Mouse (Mus musculus) gonadal fat pad, adult 2 months (tissue): Measurements from ENCODE around the gene OR5BS1P. TPM values are rescaled to one million over a fixed set of nuclear protein-coding genes. Genes with fewer than 3 reads are reported as not detected.
"Not testable (repeated sequence)": the region's sequence is repeated elsewhere in the genome, so short reads cannot be mapped to it uniquely, and the experiment has no call there.

ENCODE experiments used
- DNase-seq: peaks from one replicate; pipeline ENCODE4 v3.0.0-alpha.2; 2012; ENCODE audit warnings: low read depth
- polyA plus RNA-seq: library from polyadenylated mRNA; depleted of rRNA; stranded (reverse); fragments of >200 nt; gene quantifications from 2 replicates; pipeline ENCODE4 v1.2.3, GENCODE M21; 2012; rRNA removed

Gene OR5BS1P
- polyA plus RNA-seq, 1 experiment = not detected

- DNase-seq = peak; percentile 36
Observed at GRCm38 (mm10) chr15:98506253-98506957, 36.7 kb downstream of the OR5BS1P start.

GRCm38 (mm10) chr15:98507321-98507720 lies 37.6 kb downstream of the OR5BS1P start:
- DNase-seq = no peak

GRCm38 (mm10) chr15:98509387-98509786 lies 39.7 kb downstream of the OR5BS1P start:
- DNase-seq = no peak

GRCm38 (mm10) chr15:98510438-98511385 lies 41.0 kb downstream of the OR5BS1P start:
- DNase-seq = no peak

GRCm38 (mm10) chr15:98511386-98511928 lies 41.8 kb downstream of the OR5BS1P start:
- no peak for DNase-seq

GRCm38 (mm10) chr15:98512232-98512631 lies 42.5 kb downstream of the OR5BS1P start:
- no peak for DNase-seq

- DNase-seq = no peak
Observed at GRCm38 (mm10) chr15:98512799-98513321, 43.2 kb downstream of the OR5BS1P start.

GRCm38 (mm10) chr15:98513676-98514075 lies 44.0 kb downstream of the OR5BS1P start:
- not testable (repeated sequence) for DNase-seq

GRCm38 (mm10) chr15:98514146-98514545 lies 44.5 kb downstream of the OR5BS1P start:
- DNase-seq = no peak

- not testable (repeated sequence) for DNase-seq
Observed at GRCm38 (mm10) chr15:98514845-98515244, 45.1 kb downstream of the OR5BS1P start.

- no peak for DNase-seq
Observed at GRCm38 (mm10) chr15:98517380-98518355, 48.0 kb downstream of the OR5BS1P start.

- DNase-seq = no peak
Observed at GRCm38 (mm10) chr15:98521245-98521644, 51.5 kb downstream of the OR5BS1P start.

GRCm38 (mm10) chr15:98526057-98526456 lies 56.4 kb downstream of the OR5BS1P start:
- no peak for DNase-seq

- DNase-seq = no peak
Observed at GRCm38 (mm10) chr15:98527056-98527771, 57.5 kb downstream of the OR5BS1P start.

- DNase-seq = no peak
Observed at GRCm38 (mm10) chr15:98528066-98528563, 58.4 kb downstream of the OR5BS1P start.

Other genes with a start within 250 kb of the OR5BS1P start
- not detected in 2 replicates for gene Gm44579, start 248.9 kb upstream of the OR5BS1P start, polyA plus RNA-seq
- not detected in 2 replicates for gene Olfr287, start 248.8 kb upstream of the OR5BS1P start, polyA plus RNA-seq
- gene Olfr286, start 235.4 kb upstream of the OR5BS1P start, polyA plus RNA-seq = not detected in 2 replicates
- 1.6 and 2.5 TPM in 2 replicates for gene H1fnt, start 212.6 kb upstream of the OR5BS1P start, polyA plus RNA-seq
- 2.5 and 2.7 TPM in 2 replicates for gene Zfp641, start 173.7 kb upstream of the OR5BS1P start, polyA plus RNA-seq
- gene Olfr285, start 152.5 kb upstream of the OR5BS1P start, polyA plus RNA-seq = not detected in 2 replicates
- gene Olfr284, start 128.9 kb upstream of the OR5BS1P start, polyA plus RNA-seq = not detected in 2 replicates
- not detected in 2 replicates for gene Olfr283, start 89.0 kb upstream of the OR5BS1P start, polyA plus RNA-seq
- not detected in 2 replicates for gene Olfr282, start 38.7 kb upstream of the OR5BS1P start, polyA plus RNA-seq
- not detected in 2 replicates for gene Olfr281, start 17.3 kb upstream of the OR5BS1P start, polyA plus RNA-seq
- gene Lalba, start 12.8 kb downstream of the OR5BS1P start, polyA plus RNA-seq = 0.15 and 0.24 TPM in 2 replicates
- not detected in 2 replicates for gene Olfr279, start 22.5 kb downstream of the OR5BS1P start, polyA plus RNA-seq
- 38.4 and 41.0 TPM in 2 replicates for gene Kansl2, start 64.4 kb downstream of the OR5BS1P start, polyA plus RNA-seq
- 12.0 and 13.2 TPM in 2 replicates for gene Ccnt1, start 101.0 kb downstream of the OR5BS1P start, polyA plus RNA-seq
- 0.58 and 1.3 TPM in 2 replicates for gene 4930415O20Rik, start 101.1 kb downstream of the OR5BS1P start, polyA plus RNA-seq
- gene Adcy6, start 140.2 kb downstream of the OR5BS1P start, polyA plus RNA-seq = 84.8 and 91.2 TPM in 2 replicates
- 13.7 and 16.1 TPM in 2 replicates for gene Cacnb3, start 160.9 kb downstream of the OR5BS1P start, polyA plus RNA-seq
- 30.2 and 31.3 TPM in 2 replicates for gene Ddx23, start 193.0 kb downstream of the OR5BS1P start, polyA plus RNA-seq
- gene Rnd1, start 207.6 kb downstream of the OR5BS1P start, polyA plus RNA-seq = 2.6 and 4.8 TPM in 2 replicates
- 0.73 and 1.6 TPM in 2 replicates for gene Ccdc65, start 238.3 kb downstream of the OR5BS1P start, polyA plus RNA-seq